Mouse (Mus musculus): ENCODE results near the gene Csnk1e. TPM values are rescaled to one million over a fixed set of nuclear protein-coding genes. Genes with fewer than 3 reads are reported as not detected.

Csnk1e gene
- total RNA-seq, 2 experiments from 2014 or later = 108 to 111 TPM

DNA sequence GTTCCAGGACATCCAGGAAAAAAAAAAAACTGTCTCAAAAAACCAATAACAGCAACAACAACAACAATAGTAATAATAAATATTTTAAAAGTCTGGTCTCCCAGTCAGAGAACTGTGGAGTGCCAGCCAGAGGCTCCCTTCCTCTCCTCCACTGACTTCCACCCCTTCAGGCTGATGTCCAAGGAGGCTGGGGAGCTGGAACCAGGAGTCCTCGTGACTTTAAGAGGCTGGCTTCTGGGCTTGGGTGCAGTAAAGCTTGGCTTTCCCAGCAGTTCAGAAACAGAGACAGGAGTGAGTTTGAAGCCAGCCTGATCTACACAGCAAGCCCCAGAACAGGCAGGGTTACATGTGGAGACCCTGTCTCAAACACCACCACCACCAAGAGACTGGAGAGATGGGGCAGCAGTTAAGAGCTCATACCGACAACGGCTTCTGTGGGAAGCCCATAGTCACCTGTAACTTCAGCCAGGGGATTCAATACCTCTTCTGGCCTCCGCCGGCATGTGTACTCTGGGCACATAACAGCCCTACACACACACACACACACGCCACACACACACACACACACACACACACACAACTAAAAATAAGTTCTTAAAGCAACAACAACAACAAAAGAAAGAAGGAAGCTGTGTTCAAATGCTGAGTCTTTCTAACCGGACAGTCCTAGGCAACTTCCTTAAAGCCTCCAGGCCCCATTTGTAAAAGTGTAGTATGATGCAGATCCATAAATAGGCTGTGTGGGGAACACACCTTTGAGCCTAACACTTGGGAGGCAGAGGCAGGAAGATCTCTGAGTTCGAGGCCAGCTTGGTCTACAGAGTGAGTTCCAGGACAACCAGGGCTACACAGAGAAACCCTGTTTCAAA lies 9.3 kb downstream of the Csnk1e start:
- no peak for DNase-seq (ENCODE audit: low spot score in 2 of 2)

GRCm38 (mm10) chr15:79443856-79444410 lies 11.4 kb downstream of the Csnk1e start:
- DNase-seq (ENCODE audit: low spot score in 2 of 2) = no peak

GRCm38 (mm10) chr15:79442961-79443518 lies 12.3 kb downstream of the Csnk1e start:
- DNase-seq (ENCODE audit: low spot score in 2 of 2) = no peak

GRCm38 (mm10) chr15:79442257-79442611 lies 13.1 kb downstream of the Csnk1e start:
- no peak for DNase-seq (ENCODE audit: low spot score in 2 of 2)

GRCm38 (mm10) chr15:79441331-79442256 lies 13.8 kb downstream of the Csnk1e start:
- peak; percentile 65 to 68 for DNase-seq (ENCODE audit: low spot score in 2 of 2)

DNA sequence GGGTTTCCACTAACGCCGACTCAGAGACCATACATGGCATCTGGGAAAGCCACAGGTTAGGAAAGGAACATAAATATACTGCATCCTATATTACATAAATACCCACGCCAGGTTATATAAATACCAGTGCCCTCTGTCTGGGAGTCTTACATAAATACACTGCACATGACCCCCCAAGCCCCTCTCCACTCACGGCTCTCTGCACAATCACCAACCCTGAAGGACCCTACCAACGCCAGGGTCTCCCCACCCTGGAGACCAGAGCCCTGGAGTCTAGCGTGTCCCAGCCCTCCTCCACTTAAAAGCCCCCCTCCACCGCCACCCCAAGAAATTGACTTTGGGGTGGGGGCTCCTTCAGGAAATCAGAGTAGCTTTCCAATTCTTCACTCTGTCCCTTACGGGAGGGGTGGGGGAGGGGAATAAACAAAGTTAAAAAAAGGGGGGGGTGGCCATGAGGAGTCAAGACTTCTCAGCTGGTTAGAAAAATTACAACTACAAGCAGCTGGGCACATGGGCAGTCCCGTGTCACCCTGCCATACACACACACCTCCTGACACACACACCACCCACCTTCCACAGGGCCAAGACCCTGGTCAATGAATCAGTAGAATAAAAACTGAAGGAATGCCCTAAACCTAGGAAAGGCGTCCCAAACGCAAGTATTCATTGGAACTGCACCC lies 14.6 kb downstream of the Csnk1e start:
- no peak for DNase-seq (ENCODE audit: low spot score in 2 of 2)

- DNase-seq (ENCODE audit: low spot score in 2 of 2) = no peak
Measured at GRCm38 (mm10) chr15:79440223-79440622, 15.1 kb downstream of the Csnk1e start.

GRCm38 (mm10) chr15:79439386-79439785 lies 16.0 kb downstream of the Csnk1e start:
- no peak for DNase-seq (ENCODE audit: low spot score in 2 of 2)

DNA sequence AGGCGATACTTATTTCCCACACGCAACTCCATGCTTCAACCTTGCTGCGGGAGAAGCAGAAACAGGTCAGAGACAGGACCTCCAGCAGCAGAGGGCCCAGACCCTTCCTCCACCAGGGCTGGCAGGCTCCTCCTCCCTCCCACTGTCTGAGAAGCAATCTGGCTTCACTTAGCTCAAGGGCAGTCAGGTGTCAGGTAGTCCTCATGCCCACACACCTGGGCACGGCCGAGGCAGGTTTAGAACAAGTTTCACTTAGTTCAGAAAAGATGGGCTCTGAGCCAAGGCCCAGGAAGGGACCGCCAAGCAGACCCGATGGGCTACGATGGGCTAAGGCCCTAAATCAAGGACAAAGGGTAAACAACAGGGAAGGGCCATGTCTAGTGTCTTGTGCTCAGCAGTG lies 16.6 kb downstream of the Csnk1e start:
- no peak for DNase-seq (ENCODE audit: low spot score in 2 of 2)

DNA sequence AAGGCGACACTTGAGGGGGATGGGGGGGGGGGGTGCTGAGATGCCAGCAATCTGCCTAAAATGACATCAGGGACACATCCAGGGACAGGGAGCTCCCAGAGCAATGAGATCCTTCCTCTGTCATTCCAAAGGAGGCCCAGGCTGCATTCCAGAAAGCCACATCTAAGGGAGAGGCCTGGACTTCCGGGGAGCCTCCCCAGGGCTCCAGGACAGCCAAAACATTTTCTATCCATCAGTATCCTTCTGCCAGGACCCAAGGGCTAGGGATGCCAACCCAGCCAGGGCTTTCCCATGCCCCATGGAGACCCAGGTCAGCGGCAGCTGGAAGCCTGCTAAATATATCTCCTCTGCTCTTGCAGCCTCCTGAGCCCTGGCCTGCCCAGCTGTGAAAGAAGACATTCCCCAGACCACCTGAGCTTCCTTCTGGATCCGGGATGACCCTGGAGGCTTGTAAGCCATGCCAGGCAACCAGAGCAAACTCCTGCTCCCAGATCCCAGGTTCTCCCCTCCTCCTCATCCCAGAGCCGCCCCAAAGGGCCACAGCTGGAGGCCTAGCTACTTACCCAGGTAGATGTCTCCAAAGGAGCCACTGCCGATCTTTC lies 17.1 kb downstream of the Csnk1e start:
- DNase-seq (ENCODE audit: low spot score in 2 of 2) = no peak

- DNase-seq (ENCODE audit: low spot score in 2 of 2) = no peak
Measured at GRCm38 (mm10) chr15:79437541-79438208, 17.7 kb downstream of the Csnk1e start.

- DNase-seq (ENCODE audit: low spot score in 2 of 2) = no peak
Measured at GRCm38 (mm10) chr15:79436481-79436921, 18.9 kb downstream of the Csnk1e start.

GRCm38 (mm10) chr15:79435191-79435671 lies 20.1 kb downstream of the Csnk1e start:
- no peak for DNase-seq (ENCODE audit: low spot score in 2 of 2)

DNA sequence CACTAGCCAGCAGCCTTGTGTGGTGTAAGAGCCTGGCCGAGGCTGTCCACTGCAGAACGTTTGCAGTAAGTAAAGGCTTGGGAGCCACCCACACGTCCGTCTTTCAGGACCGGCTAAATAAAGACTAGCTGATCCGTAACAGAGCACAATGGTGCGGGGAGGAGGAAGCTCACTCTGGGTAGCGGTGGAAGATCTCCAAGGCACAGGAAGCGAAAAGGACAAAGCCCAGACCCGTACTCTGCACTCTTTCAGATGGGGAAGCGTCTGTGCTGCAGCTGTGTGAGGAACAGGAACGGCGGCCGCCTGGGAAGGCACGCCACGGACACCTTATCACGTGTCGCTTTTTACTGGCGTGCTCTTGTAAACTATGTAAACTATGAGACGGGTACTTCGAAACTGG lies 22.5 kb downstream of the Csnk1e start:
- DNase-seq (ENCODE audit: low spot score in 2 of 2) = no peak

GRCm38 (mm10) chr15:79432328-79432727 lies 23.0 kb downstream of the Csnk1e start:
- DNase-seq (ENCODE audit: low spot score in 2 of 2) = no peak

DNA sequence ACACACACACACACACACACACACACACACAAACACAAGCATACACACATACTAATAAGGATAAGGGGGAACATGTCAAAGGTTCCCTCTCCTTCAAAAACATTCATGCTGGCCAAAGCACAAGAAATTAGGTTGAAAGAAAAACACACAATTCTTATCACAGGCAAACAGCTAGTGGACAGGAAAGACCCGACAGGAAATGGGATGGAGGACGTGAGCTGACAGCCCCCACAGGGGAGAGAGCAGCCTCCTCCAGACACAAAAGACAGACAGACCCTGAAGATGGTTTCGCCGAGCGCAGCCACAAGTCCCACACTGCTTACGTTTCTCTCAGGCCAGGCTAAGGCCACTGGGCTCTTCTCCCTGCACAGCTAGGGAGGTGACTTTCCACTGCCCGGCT lies 23.4 kb downstream of the Csnk1e start:
- DNase-seq (ENCODE audit: low spot score in 2 of 2) = no peak

GRCm38 (mm10) chr15:79430461-79431000 lies 24.8 kb downstream of the Csnk1e start:
- DNase-seq (ENCODE audit: low spot score in 2 of 2) = no peak

DNA sequence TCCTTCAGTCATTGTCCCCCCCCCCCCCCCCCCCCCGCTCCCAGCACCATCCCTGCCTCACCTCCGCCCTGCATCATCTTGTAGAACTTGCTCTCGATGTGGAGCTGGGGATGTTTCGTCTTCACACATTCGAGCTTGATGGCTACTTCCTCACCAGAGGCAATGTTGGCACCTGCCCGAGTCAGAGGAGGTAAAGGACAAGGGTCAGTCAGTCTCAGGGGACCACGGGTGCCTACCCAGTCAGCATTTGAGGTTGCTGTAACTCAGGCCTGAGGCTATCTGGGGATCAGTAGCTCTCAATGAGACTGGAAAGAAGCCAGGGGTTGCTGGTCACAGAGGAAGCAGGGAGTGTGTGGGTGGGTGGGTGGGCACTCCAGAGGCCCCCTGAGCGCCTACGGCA lies 25.4 kb downstream of the Csnk1e start:
- no peak for DNase-seq (ENCODE audit: low spot score in 2 of 2)

- DNase-seq (ENCODE audit: low spot score in 2 of 2) = no peak
Measured at GRCm38 (mm10) chr15:79429527-79429926, 25.8 kb downstream of the Csnk1e start.
